ENCODE assay signal across 9 mouse cellular contexts in the genomic region with DNA sequence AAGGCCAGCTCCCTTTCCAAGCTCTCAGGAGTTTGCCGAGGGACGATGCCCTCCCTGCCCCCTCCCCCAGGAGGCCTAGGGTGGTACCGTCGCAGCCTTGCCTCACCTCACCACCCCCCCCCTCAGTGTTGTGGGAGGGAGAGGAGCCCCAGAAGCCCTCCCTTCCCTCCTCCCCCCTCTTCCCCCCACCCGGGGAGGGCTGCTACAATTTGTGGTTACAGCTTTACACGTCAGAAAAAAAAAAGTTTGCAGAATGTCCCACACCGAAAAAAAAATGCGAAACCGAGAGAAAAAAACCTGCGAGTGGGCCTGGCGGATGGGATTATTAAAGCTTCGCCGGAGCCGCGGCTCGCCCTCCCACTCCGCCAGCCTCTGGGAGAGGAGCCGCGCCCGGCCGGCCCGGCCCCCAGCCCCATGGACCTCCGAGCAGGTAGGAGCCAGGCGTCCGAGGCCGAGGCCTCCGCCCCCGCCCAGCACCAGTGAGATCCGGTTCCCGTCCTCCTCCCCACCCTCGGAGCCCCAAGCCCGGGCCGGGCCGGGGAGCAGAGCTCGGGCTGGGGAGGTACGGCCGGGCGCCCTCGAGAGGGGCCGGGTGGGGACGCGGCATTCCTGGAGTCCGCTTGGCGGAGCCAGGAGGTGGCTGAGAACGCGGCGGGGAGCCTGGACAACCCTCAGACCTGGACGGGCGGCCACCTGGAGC. TPM values are rescaled to one million over a fixed set of nuclear protein-coding genes. Genes with fewer than 3 reads are reported as not detected.
DNase-seq lines count a peak whose midpoint lies in the region; ATAC-seq lines count a peak whose summit lies in the region.
"Had no signal": no experiment of that assay in that cellular context is flagged by ENCODE, and none has a peak within 500 bp of the region (broad histone marks: within the 10 kb centered on the region; RNA-seq: fewer than 3 reads in every experiment).

A gene (plus strand): TSS at position 168 of the 700 bp plus-strand sequence.
A gene (plus strand): TSS at position 287 of the 700 bp plus-strand sequence.

- peak within 1 kb of the TSS; percentile 75 for H3K4me3 ChIP-seq in heart, embryonic 10.5 days
- H3K4me3 ChIP-seq in megakaryocyte, embryonic 14.5 days (replicated peaks) = peak within 1 kb of the TSS; percentile 89
- H3K4me3 ChIP-seq in stomach, embryonic 14.5 days (ENCODE audit: low read depth, low read length) = peak within 1 kb of the TSS; percentile 57

- no peaks in the 10 kb centered on the region for H3K36me3 ChIP-seq in heart, embryonic 10.5 days
- H3K36me3 ChIP-seq in megakaryocyte, embryonic 14.5 days (replicated peaks; ENCODE audit: low read length) = no peaks in the 10 kb centered on the region
- H3K36me3 ChIP-seq in stomach, embryonic 14.5 days (ENCODE audit: control insufficient read depth, insufficient read depth, low read length) = no peaks in the 10 kb centered on the region

- H3K27ac ChIP-seq in heart, embryonic 10.5 days = peak within 1 kb of the TSS; percentile 91
- H3K27ac ChIP-seq in stomach, embryonic 14.5 days (ENCODE audit: low read length) = peak within 1 kb of the TSS; percentile 93

- H3K4me2 ChIP-seq in stomach, embryonic 14.5 days (replicated peaks; ENCODE audit: low read depth, low read length) = peak within 1 kb of the TSS; percentile 70

- H3K27me3 ChIP-seq in heart, embryonic 10.5 days (ENCODE audit: insufficient read depth, poor library complexity, severe bottlenecking) = peaks cover 89% of the 10 kb centered on the region
- H3K27me3 ChIP-seq in megakaryocyte, embryonic 14.5 days (replicated peaks) = peaks cover 94% of the 10 kb centered on the region
- no peaks in the 10 kb centered on the region for H3K27me3 ChIP-seq in stomach, embryonic 14.5 days (ENCODE audit: control insufficient read depth, insufficient read depth, low read length)

- peak within 1 kb of the TSS; percentile 71 for H3K9ac ChIP-seq in stomach, embryonic 14.5 days (replicated peaks; ENCODE audit: low read depth, low read length)

- intact Hi-C loops in heart, postnatal 25 days (cut with DNase I) = no loop called here

- under 1% methylated on average over 49 of the region's 49 CpGs for WGBS in heart, embryonic 10.5 days
- WGBS in stomach, embryonic 14.5 days = under 1% methylated on average over 49 of the region's 49 CpGs

- no peaks in the 10 kb centered on the region for H3K9me3 ChIP-seq in heart, embryonic 10.5 days
- H3K9me3 ChIP-seq in megakaryocyte, embryonic 14.5 days = no peaks in the 10 kb centered on the region
- no peaks in the 10 kb centered on the region for H3K9me3 ChIP-seq in stomach, embryonic 14.5 days (ENCODE audit: control insufficient read depth, low read depth, low read length)

- peak; percentile 97 for DNase-seq in heart, adult 11 months
- no peak for DNase-seq in heart, postnatal 25 days (ENCODE audit: low spot score)
- DNase-seq in adipocyte (ENCODE audit: low spot score) = peak; percentile 82
- no peak for DNase-seq in heart, embryonic 10.5 days (ENCODE audit: low spot score)
- DNase-seq in kidney, postnatal 14 days = peak; percentile 79

- ATAC-seq in stomach, embryonic 14.5 days (ENCODE audit: insufficient number of reproducible peaks, insufficient read depth, low FRiP score, low read depth) = peak; percentile 62
- no peak for ATAC-seq in megakaryocyte-erythroid progenitor cell, adult 5-6 weeks (replicated peaks; ENCODE audit: low FRiP score, low TSS enrichment, poor library complexity, severe bottlenecking)

- peaks cover 62% of the 10 kb centered on the region for H3K4me1 ChIP-seq in heart, embryonic 10.5 days
- H3K4me1 ChIP-seq in megakaryocyte, embryonic 14.5 days = peaks cover 56% of the 10 kb centered on the region
- H3K4me1 ChIP-seq in stomach, embryonic 14.5 days (ENCODE audit: control insufficient read depth, insufficient read depth, low read length) = peaks cover 50% of the 10 kb centered on the region

RNA-seq across cellular contexts. Expression of the first gene that starts in this region (rescaled TPM):
- 1 to 10 TPM in 1 of 2 experiments, under 1 TPM in 1; 0.94 to 2.0 TPM for total RNA-seq in heart, postnatal 25 days (2021)
- polyA plus RNA-seq in heart, embryonic 10.5 days (2016; fragmentation: Nextera tagmentation; extraction: Ambion mirVana) = 2.1 and 3.4 TPM in 2 replicates
- 0.09 and 2.0 TPM in 2 replicates for polyA plus RNA-seq in megakaryocyte, embryonic 14.5 days (2012; ENCODE audit: insufficient read depth, low replicate concordance)
- polyA plus RNA-seq in stomach, embryonic 14.5 days (2014; fragmentation: Nextera tagmentation; extraction: Ambion mirVana) = 7.3 and 8.3 TPM in 2 replicates
- total RNA-seq in megakaryocyte-erythroid progenitor cell, adult 5-6 weeks (2014; fragmentation: Nextera tagmentation) = 4.6 and 6.9 TPM in 2 replicates
- 0.99 TPM in 1 of 2 replicates, not detected in the other for total RNA-seq in megakaryocyte-erythroid progenitor cell, adult 5-6 weeks (2017)

RNA-seq across cellular contexts. Expression of the second gene that starts in this region (rescaled TPM):
- not detected for total RNA-seq in heart, postnatal 25 days (2021)
- polyA plus RNA-seq in heart, embryonic 10.5 days (2016; fragmentation: Nextera tagmentation; extraction: Ambion mirVana) = not detected in 2 replicates
- polyA plus RNA-seq in megakaryocyte, embryonic 14.5 days (2012; ENCODE audit: insufficient read depth, low replicate concordance) = 8.5 and 73.0 TPM in 2 replicates
- polyA plus RNA-seq in stomach, embryonic 14.5 days (2014; fragmentation: Nextera tagmentation; extraction: Ambion mirVana) = not detected in 2 replicates
- 2.1 TPM in 1 of 2 replicates, not detected in the other for total RNA-seq in megakaryocyte-erythroid progenitor cell, adult 5-6 weeks (2014; fragmentation: Nextera tagmentation)
- not detected in 2 replicates for total RNA-seq in megakaryocyte-erythroid progenitor cell, adult 5-6 weeks (2017)
- polyA plus RNA-seq: brain, embryonic 14.5 days had no signal

Comparison
In these comparisons a context has a peak if more than half of its experiments do, and no peak if none do; other contexts are left out.
1. DNase-seq: peak in heart, adult 11 months (single experiment), adipocyte (single experiment) and kidney, postnatal 14 days (single experiment); none in heart, postnatal 25 days (single experiment) and heart, embryonic 10.5 days (single experiment).
2. Peak in every context shown above with its lines, with median percentiles within 50 percentile points of each other: H3K4me3 ChIP-seq.